Mouse (Mus musculus) ES-Bruce4 (cell line): ENCODE data around the gene Tmem201. TPM values are rescaled to one million over a fixed set of nuclear protein-coding genes. Genes with fewer than 3 reads are reported as not detected.

Experiments used
- H3K27ac ChIP-seq: 2 replicates; pipeline ENCODE4 v1.5.1; 2012; ENCODE audit warnings: low read length, inconsistent platforms; ENCODE audit not compliant: insufficient read depth
- H3K27me3 ChIP-seq: 2 replicates; pipeline ENCODE4 v1.6.1; 2012; ENCODE audit warnings: mild to moderate bottlenecking, low read length, inconsistent platforms; ENCODE audit not compliant: control insufficient read depth, poor library complexity, insufficient read depth, severe bottlenecking
- H3K36me3 ChIP-seq: 2 replicates; pipeline ENCODE4 v1.6.1; 2012; ENCODE audit warnings: inconsistent platforms, mild to moderate bottlenecking, low read length, moderate library complexity; ENCODE audit not compliant: control insufficient read depth, poor library complexity, insufficient read depth, severe bottlenecking
- H3K4me1 ChIP-seq: one replicate; pipeline ENCODE4 v1.8.1; 2011; ENCODE audit warnings: low read length; ENCODE audit not compliant: control insufficient read depth, insufficient read depth
- H3K4me3 ChIP-seq: 2 replicates; pipeline ENCODE4 v1.5.1; 2011; ENCODE audit warnings: low read depth, mild to moderate bottlenecking, low read length
- H3K9ac ChIP-seq: 2 replicates; pipeline ENCODE4 v1.6.1; 2012; ENCODE audit warnings: low read depth, mild to moderate bottlenecking, inconsistent platforms; ENCODE audit not compliant: poor library complexity, severe bottlenecking
- H3K9me3 ChIP-seq: replicated peaks from 2 replicates; pipeline ENCODE4 v1.6.1; 2012; ENCODE audit warnings: mild to moderate bottlenecking, low read length, inconsistent platforms; ENCODE audit not compliant: control insufficient read depth, poor library complexity, insufficient read depth, severe bottlenecking
- CTCF ChIP-seq: IDR thresholded peaks from one replicate; pipeline ENCODE4 v1.8.1; 2011; ENCODE audit warnings: low read depth, low read length
- EP300 ChIP-seq: IDR thresholded peaks from 2 replicates; pipeline ENCODE4 v1.6.1; 2011; ENCODE audit warnings: low read depth, low read length; ENCODE audit not compliant: insufficient read depth
- POLR2A ChIP-seq: IDR thresholded peaks from one replicate; pipeline ENCODE4 v1.8.1; 2011; ENCODE audit warnings: low read length; ENCODE audit not compliant: insufficient read depth
- polyA plus RNA-seq: library from polyadenylated mRNA; stranded (reverse); fragments of >200 nt; gene quantifications from 2 replicates; pipeline ENCODE4 v1.2.4, GENCODE M21; 2011; ENCODE audit warnings: low read depth; ENCODE audit not compliant: missing spikeins, insufficient read depth, insufficient read length

Tmem201 gene
- polyA plus RNA-seq, 1 experiment, result 29.9 TPM

DNA sequence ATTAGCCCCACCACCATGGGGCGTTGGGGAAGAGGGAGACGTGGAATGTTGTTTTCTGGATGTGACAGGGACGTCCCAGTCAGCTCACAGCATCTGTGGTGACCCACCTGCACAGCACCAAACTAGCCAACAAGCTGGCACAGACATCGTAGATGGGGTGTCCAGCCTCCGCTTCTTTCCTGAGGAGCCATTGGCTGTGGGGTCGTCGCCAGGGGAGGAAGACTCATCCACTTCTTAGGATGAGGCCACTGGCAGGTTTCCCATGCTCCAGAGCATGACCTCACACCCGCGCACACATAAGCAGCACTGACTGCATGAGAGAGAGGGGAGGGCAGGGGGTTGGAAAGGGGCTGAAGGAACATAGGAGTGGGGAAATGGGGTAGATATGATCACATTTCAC, 42.1 kb upstream of the Tmem201 start:
- Histone ChIP-seq H3K27me3 (no peaks in the 10 kb centered on the region), H3K27ac (no peak overlapping the region), H3K9ac (no peak overlapping the region), H3K9me3 (no peaks in the 10 kb centered on the region), H3K36me3 (no peaks in the 10 kb centered on the region), H3K4me3 (no peak overlapping the region), H3K4me1 (peaks cover 3% of the 10 kb centered on the region)
- TF ChIP-seq POLR2A, result no peak
- no peak for TF ChIP-seq CTCF
- no peak for TF ChIP-seq EP300

DNA sequence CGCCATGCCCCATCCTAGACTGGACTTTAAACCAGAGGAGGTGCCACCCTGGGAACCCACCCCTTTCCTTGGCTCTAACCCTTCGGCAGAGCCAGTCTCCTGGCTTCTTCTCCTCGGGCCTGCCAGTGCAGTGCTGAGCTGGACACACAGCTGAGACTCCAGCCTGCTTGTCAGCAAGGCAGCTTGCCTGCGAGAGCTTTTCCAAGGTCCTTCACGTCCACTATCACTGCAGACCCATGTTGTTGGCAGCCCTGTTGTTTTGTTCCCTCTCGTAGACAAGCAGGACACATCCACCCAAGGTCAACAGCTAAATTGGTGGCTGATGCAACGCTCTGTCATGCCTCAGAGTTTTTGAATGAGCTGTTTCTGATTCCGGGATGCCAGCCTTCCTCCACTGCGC, 39.3 kb upstream of the Tmem201 start:
- Histone ChIP-seq H3K4me3 (no peak overlapping the region), H3K9me3 (no peaks in the 10 kb centered on the region), H3K9ac (no peak overlapping the region), H3K27ac (no peak overlapping the region), H3K27me3 (no peaks in the 10 kb centered on the region; the same call in 1 of the 2 replicates), H3K36me3 (no peaks in the 10 kb centered on the region), H3K4me1 (peaks cover 3% of the 10 kb centered on the region)
- TF ChIP-seq POLR2A (no peak), CTCF (no peak), EP300 (no peak)

GRCm38 (mm10) chr4:149775760-149776362, 38.0 kb upstream of the Tmem201 start:
- Histone ChIP-seq H3K36me3 (no peaks in the 10 kb centered on the region), H3K9ac (no peak overlapping the region), H3K9me3 (no peaks in the 10 kb centered on the region), H3K4me1 (peaks cover 3% of the 10 kb centered on the region), H3K27me3 (no peaks in the 10 kb centered on the region; the same call in 1 of the 2 replicates), H3K27ac (no peak overlapping the region), H3K4me3 (0 out of 2 replicates have a peak overlapping the region, but pooled peaks have one; percentile 3)
- TF ChIP-seq EP300, result peak; percentile 47; the same call in 1 of the 2 replicates
- no peak for TF ChIP-seq CTCF
- TF ChIP-seq POLR2A, result no peak

- H3K36me3 ChIP-seq, result no peaks in the 10 kb centered on the region
- H3K9me3 ChIP-seq, result no peaks in the 10 kb centered on the region
- no peaks in the 10 kb centered on the region; the same call in 1 of the 2 replicates for H3K27me3 ChIP-seq
- no peak overlapping the region for H3K4me3 ChIP-seq
- TF ChIP-seq POLR2A, result no peak
- TF ChIP-seq CTCF, result no peak
- no peak for TF ChIP-seq EP300
- H3K27ac ChIP-seq, result no peak overlapping the region
- peaks cover 3% of the 10 kb centered on the region for H3K4me1 ChIP-seq
- no peak overlapping the region for H3K9ac ChIP-seq
Measured at GRCm38 (mm10) chr4:149775330-149775729, 37.5 kb upstream of the Tmem201 start.

GRCm38 (mm10) chr4:149774094-149774470, 36.2 kb upstream of the Tmem201 start, which contains the start of gene Slc25a33:
TSS of gene Slc25a33 (minus strand) at chr4:149774277.
- Histone ChIP-seq H3K9ac (peak within 1 kb of the TSS; percentile 88), H3K4me1 (no peaks in the 10 kb centered on the region), H3K9me3 (no peaks in the 10 kb centered on the region), H3K4me3 (peak within 1 kb of the TSS; percentile 79), H3K27ac (no peak within 1 kb of the TSS), H3K36me3 (no peaks in the 10 kb centered on the region), H3K27me3 (no peaks in the 10 kb centered on the region; the same call in 1 of the 2 replicates)
- 0 out of 2 replicates have a peak, but pooled peaks have one; percentile 11 for TF ChIP-seq EP300
- TF ChIP-seq POLR2A, result no peak

DNA sequence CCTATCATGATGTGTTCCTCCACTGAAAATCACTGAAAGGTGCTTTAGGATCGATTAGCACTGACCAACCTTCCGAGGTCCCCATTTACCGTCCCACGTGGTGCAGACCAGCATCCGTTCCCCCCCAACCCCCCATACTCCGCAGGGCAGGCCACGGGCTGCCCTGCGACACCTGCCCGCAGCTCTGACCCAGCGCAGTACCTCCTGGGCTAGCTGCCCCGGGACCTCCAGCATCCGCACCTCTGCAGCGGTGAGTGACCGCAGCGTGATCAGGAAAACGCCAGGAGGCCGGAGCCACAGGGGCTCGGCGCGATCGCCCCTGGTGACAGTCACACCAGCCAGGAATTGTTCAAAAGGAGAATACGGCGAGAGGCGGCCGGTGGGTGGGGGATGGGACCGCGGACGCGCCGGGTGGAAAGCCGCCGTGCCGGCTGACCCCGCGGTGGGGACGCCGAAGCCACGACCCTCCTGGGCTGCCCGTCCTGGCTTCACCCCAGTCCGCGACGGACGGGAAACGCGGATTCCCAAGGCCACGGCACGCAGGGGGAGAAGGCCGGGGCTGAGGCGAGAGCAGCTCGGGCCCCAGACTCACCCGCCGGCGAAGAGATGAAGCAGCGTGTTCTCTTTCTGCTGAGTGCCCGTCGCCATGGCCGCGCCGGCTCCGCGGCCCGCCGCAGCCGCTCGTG, 35.7 kb upstream of the Tmem201 start:
- TF ChIP-seq EP300 (no peak), CTCF (no peak), POLR2A (no peak)
- Histone ChIP-seq H3K36me3 (no peaks in the 10 kb centered on the region), H3K9ac (peak overlapping the region; percentile 88), H3K9me3 (no peaks in the 10 kb centered on the region), H3K4me1 (no peaks in the 10 kb centered on the region), H3K4me3 (peak overlapping the region; percentile 79), H3K27ac (no peak overlapping the region), H3K27me3 (no peaks in the 10 kb centered on the region; the same call in 1 of the 2 replicates)
